In the genomic region with DNA sequence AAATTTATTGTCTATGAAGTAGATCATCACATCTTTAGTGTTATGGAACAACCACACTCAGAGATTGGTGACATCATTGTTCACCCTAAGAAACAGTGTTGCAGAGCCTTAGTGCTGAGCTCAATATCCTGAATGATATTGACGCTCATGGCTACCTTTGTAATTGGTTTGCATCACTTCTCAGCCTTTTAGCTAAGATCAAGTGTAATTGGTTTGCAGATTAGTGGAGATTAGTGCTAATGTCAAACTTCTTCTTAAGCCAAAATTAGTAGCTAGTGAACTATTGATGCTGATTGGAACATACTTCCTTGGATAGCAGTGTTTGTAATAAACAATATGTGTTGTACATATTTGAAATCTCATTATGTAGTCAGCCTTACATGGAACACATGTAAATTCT, we compare ENCODE assay signal across 19 mouse cellular contexts.
DNase-seq lines count a peak whose midpoint lies in the region; ATAC-seq lines count a peak whose summit lies in the region.
"Had no signal": no experiment of that assay in that cellular context is flagged by ENCODE, and none has a peak within 500 bp of the region (broad histone marks: within the 10 kb centered on the region; RNA-seq: fewer than 3 reads in every experiment).

No protein-coding gene starts in this region.

- H3K36me3 ChIP-seq in midbrain, embryonic 14.5 days (ENCODE audit: control insufficient read depth, insufficient read depth, low read length) = no peaks in the 10 kb centered on the region
- H3K36me3 ChIP-seq: G1E had no signal

- ATAC-seq in midbrain, embryonic 14.5 days (ENCODE audit: low FRiP score, low TSS enrichment) = no peak
- ATAC-seq: activated CD4-positive, CD25-positive, alpha-beta regulatory T cell, adult 4 months; CD4-positive, CD25-positive, alpha-beta regulatory T cell, adult 4 months; Patski had no signal

- H3K4me1 ChIP-seq in midbrain, embryonic 14.5 days (ENCODE audit: control insufficient read depth, insufficient read depth, low read length) = no peaks in the 10 kb centered on the region

- H3K9ac ChIP-seq in midbrain, embryonic 14.5 days (replicated peaks; ENCODE audit: low read length) = no peak overlapping the region

- H3K4me2 ChIP-seq in midbrain, embryonic 14.5 days (ENCODE audit: low read length) = no peak overlapping the region

- peak; percentile 58 for DNase-seq in fat pad, adult 2 months (ENCODE audit: extremely low read depth, low read depth, low spot score)
- peak; percentile 69 for DNase-seq in gonadal fat pad, adult 2 months (ENCODE audit: low read depth)
- no peak for DNase-seq in midbrain, embryonic 14.5 days
- no peak for DNase-seq in frontal cortex, postnatal 14 days (ENCODE audit: low spot score in 2 of 2)
- DNase-seq: adrenal gland, adult 2 months; adrenal gland, adult 8-10 months; adrenal gland, postnatal 10 days; adrenal gland, postnatal 14 days; adrenal gland, postnatal 25 days; adrenal gland, postnatal 36 days; B cell, adult 2 months; cerebellum, adult 11 months; cerebellum, adult 11-12 months; cerebellum, adult 18-20 months had no signal

- no peaks in the 10 kb centered on the region for H3K27me3 ChIP-seq in midbrain, embryonic 14.5 days (ENCODE audit: control insufficient read depth, insufficient read depth, low read length)
- H3K27me3 ChIP-seq: CH12.LX, Patski had no signal

- no peak overlapping the region for H3K27ac ChIP-seq in midbrain, embryonic 14.5 days (replicated peaks; ENCODE audit: low read depth, low read length)

- no peaks in the 10 kb centered on the region for H3K9me3 ChIP-seq in midbrain, embryonic 14.5 days (ENCODE audit: control insufficient read depth, low read length)
- H3K9me3 ChIP-seq: G1E had no signal

- H3K4me3 ChIP-seq in midbrain, embryonic 14.5 days (replicated peaks; ENCODE audit: low read depth, low read length) = no peak overlapping the region

- WGBS in midbrain, embryonic 14.5 days = 89% methylated on average over 1 of the region's 1 CpGs

Comparison
In these comparisons a context has a peak if more than half of its experiments do, and no peak if none do; other contexts are left out.
1. DNase-seq: peak in fat pad, adult 2 months (single experiment) and gonadal fat pad, adult 2 months (single experiment); none in midbrain, embryonic 14.5 days (single experiment) and frontal cortex, postnatal 14 days (0 of 2).